Mouse (Mus musculus): ENCODE measurements around the gene Them4. TPM values are rescaled to one million over a fixed set of nuclear protein-coding genes. Genes with fewer than 3 reads are reported as not detected.

Gene Them4
- polyA plus RNA-seq, 1 experiment from 2014 or later, result 57.5 TPM

DNA sequence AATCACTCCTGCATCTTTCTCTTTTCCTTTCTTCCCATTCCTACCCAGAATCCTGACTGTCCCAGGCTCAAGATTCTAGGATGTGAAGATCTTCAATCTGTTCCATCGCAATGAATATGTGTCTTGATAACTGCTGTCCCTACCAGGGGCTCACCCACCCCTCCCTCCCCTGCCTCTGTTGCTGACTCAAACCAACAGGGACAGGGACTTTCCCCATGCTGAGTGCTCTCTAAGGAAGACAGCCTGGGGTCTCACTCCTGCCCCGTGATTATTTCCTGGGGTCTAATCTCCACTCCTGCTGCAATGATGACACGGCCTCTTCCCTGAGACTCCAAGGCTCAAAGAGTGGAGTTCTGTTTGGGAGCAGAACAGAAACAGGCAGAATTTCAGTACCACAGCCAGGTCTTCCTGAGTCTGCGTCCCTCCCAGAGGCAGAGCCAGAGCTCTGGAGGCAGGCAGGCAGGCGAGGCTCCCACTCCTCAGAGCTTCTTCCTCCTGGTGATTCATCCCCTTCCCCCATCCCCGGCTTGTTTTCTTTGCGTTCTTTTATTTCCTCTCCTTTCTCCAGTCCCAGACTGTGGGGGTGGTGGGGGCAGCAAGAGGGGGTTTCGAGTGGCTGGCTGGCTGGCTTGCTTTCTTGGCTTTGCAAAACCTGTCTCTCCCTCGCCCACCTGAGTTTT lies 70.1 kb downstream of the Them4 start:
- ATAC-seq (ENCODE audit: low FRiP score, low TSS enrichment) (no peak), DNase-seq (no peak)
- Histone ChIP-seq H3K4me1 (ENCODE audit: control insufficient read depth, insufficient read depth, low read length) (no peaks in the 10 kb centered on the region), H3K36me3 (ENCODE audit: control insufficient read depth, insufficient read depth, low read length) (no peaks in the 10 kb centered on the region), H3K4me2 (ENCODE audit: low read length) (no peak overlapping the region), H3K27me3 (ENCODE audit: control insufficient read depth, insufficient read depth, low read length) (no peaks in the 10 kb centered on the region), H3K9ac (replicated peaks; ENCODE audit: low read length) (no peak overlapping the region), H3K27ac (replicated peaks; ENCODE audit: low read depth, low read length) (no peak overlapping the region), H3K4me3 (replicated peaks; ENCODE audit: low read depth, low read length) (no peak overlapping the region), H3K9me3 (ENCODE audit: control insufficient read depth, low read length) (no peaks in the 10 kb centered on the region)
- WGBS, result 28% methylated on average over 9 of the region's 9 CpGs

Other genes with a start within 250 kb of the Them4 start
- gene Gm10697, start 237.4 kb upstream of the Them4 start, polyA plus RNA-seq (2014; fragmentation: Nextera tagmentation; extraction: Ambion mirVana), result not detected in 2 replicates
- gene Gm10696, start 131.9 kb upstream of the Them4 start, polyA plus RNA-seq (2014; fragmentation: Nextera tagmentation; extraction: Ambion mirVana), result not detected in 2 replicates
- gene Gm5286, start 113.4 kb upstream of the Them4 start, polyA plus RNA-seq (2014; fragmentation: Nextera tagmentation; extraction: Ambion mirVana), result not detected in 2 replicates
- not detected in 2 replicates for gene Gm4778, start 46.1 kb upstream of the Them4 start, polyA plus RNA-seq (2014; fragmentation: Nextera tagmentation; extraction: Ambion mirVana)
- gene Them5, start 32.0 kb downstream of the Them4 start, polyA plus RNA-seq (2014; fragmentation: Nextera tagmentation; extraction: Ambion mirVana), result 0.18 TPM in 1 of 2 replicates, not detected in the other
- gene C2cd4d, start 52.3 kb downstream of the Them4 start, polyA plus RNA-seq (2014; fragmentation: Nextera tagmentation; extraction: Ambion mirVana), result 2.6 and 3.1 TPM in 2 replicates
- gene Rorc, start 62.7 kb downstream of the Them4 start, polyA plus RNA-seq (2014; fragmentation: Nextera tagmentation; extraction: Ambion mirVana), result 0.30 and 0.43 TPM in 2 replicates
- gene Lingo4, start 88.4 kb downstream of the Them4 start, polyA plus RNA-seq (2014; fragmentation: Nextera tagmentation; extraction: Ambion mirVana), result 0.67 and 1.1 TPM in 2 replicates
- gene Tdrkh, start 103.2 kb downstream of the Them4 start, polyA plus RNA-seq (2014; fragmentation: Nextera tagmentation; extraction: Ambion mirVana), result 50.6 and 55.3 TPM in 2 replicates
- gene Mrpl9, start 133.2 kb downstream of the Them4 start, polyA plus RNA-seq (2014; fragmentation: Nextera tagmentation; extraction: Ambion mirVana), result 52.6 and 54.1 TPM in 2 replicates
- gene Oaz3, start 133.8 kb downstream of the Them4 start, polyA plus RNA-seq (2014; fragmentation: Nextera tagmentation; extraction: Ambion mirVana), result 0.36 and 1.2 TPM in 2 replicates
- gene Celf3, start 168.2 kb downstream of the Them4 start, polyA plus RNA-seq (2014; fragmentation: Nextera tagmentation; extraction: Ambion mirVana), result 321 and 376 TPM in 2 replicates
- gene Riiad1, start 170.3 kb downstream of the Them4 start, polyA plus RNA-seq (2014; fragmentation: Nextera tagmentation; extraction: Ambion mirVana), result 23.8 and 30.8 TPM in 2 replicates

Measured in midbrain, embryonic 14.5 days (tissue).